8 mouse cellular contexts compared by ENCODE assay signal in genomic region chr10:17723871-17724741, GRCm38 (mm10). TPM values are rescaled to one million over a fixed set of nuclear protein-coding genes. Genes with fewer than 3 reads are reported as not detected.
DNase-seq lines count a peak whose midpoint lies in the region; ATAC-seq and TF ChIP-seq lines count a peak whose summit lies in the region.

No protein-coding gene starts in this region.

- no peak; the same call in 1 of the 2 replicates for TF ChIP-seq POLR2A in testis, adult 2 months (IDR thresholded peaks at IDR 0.05; ENCODE audit: control insufficient read depth, low read depth, low read length)

- no peaks in the 10 kb centered on the region for H3K9me3 ChIP-seq in forebrain, embryonic 11.5 days (ENCODE audit: control insufficient read depth, low read length)
- H3K9me3 ChIP-seq in heart, embryonic 16.5 days (replicated peaks; ENCODE audit: control insufficient read depth, low read length) = no peaks in the 10 kb centered on the region
- no peaks in the 10 kb centered on the region for H3K9me3 ChIP-seq in liver, postnatal 0 days (ENCODE audit: low read length)
- H3K9me3 ChIP-seq in neural tube, embryonic 13.5 days = no peaks in the 10 kb centered on the region

- no peaks in the 10 kb centered on the region for H3K27me3 ChIP-seq in forebrain, embryonic 11.5 days (ENCODE audit: control insufficient read depth, insufficient read depth, low read length)
- no peaks in the 10 kb centered on the region for H3K27me3 ChIP-seq in heart, embryonic 16.5 days (ENCODE audit: control insufficient read depth, insufficient read depth, low read length)
- H3K27me3 ChIP-seq in liver, postnatal 0 days (ENCODE audit: insufficient read depth, low read length) = no peaks in the 10 kb centered on the region
- no peaks in the 10 kb centered on the region for H3K27me3 ChIP-seq in neural tube, embryonic 13.5 days
- no peaks in the 10 kb centered on the region for H3K27me3 ChIP-seq in testis, adult 2 months (ENCODE audit: control insufficient read depth, insufficient read depth, low read length)

- H3K36me3 ChIP-seq in forebrain, embryonic 11.5 days (ENCODE audit: control insufficient read depth, insufficient read depth, low read length) = no peaks in the 10 kb centered on the region
- H3K36me3 ChIP-seq in heart, embryonic 16.5 days (ENCODE audit: control insufficient read depth, insufficient read depth) = no peaks in the 10 kb centered on the region
- H3K36me3 ChIP-seq in liver, postnatal 0 days (replicated peaks; ENCODE audit: insufficient read depth, low read length) = no peaks in the 10 kb centered on the region
- 0 out of 2 replicates have a peak, but pooled peaks cover 4% of the 10 kb centered on the region for H3K36me3 ChIP-seq in neural tube, embryonic 13.5 days
- H3K36me3 ChIP-seq in testis, adult 2 months (ENCODE audit: control insufficient read depth, insufficient read depth, low read length) = no peaks in the 10 kb centered on the region

- peaks cover 6% of the 10 kb centered on the region; the same call in 1 of the 2 replicates for H3K4me1 ChIP-seq in forebrain, embryonic 11.5 days (replicated peaks; ENCODE audit: control insufficient read depth, insufficient read depth, low read length)
- H3K4me1 ChIP-seq in heart, embryonic 16.5 days (ENCODE audit: control insufficient read depth, insufficient read depth, low read length) = peaks cover 33% of the 10 kb centered on the region
- peaks cover 24% of the 10 kb centered on the region for H3K4me1 ChIP-seq in liver, postnatal 0 days (ENCODE audit: insufficient read depth)
- H3K4me1 ChIP-seq in neural tube, embryonic 13.5 days (replicated peaks) = peaks cover 46% of the 10 kb centered on the region
- H3K4me1 ChIP-seq in testis, adult 2 months (ENCODE audit: control insufficient read depth, insufficient read depth, low read length) = peaks cover 14% of the 10 kb centered on the region

- peak overlapping the region; percentile 78 for H3K4me2 ChIP-seq in forebrain, embryonic 11.5 days (ENCODE audit: low read depth, low read length, severe bottlenecking)
- peak overlapping the region; percentile 83 for H3K4me2 ChIP-seq in heart, embryonic 16.5 days (ENCODE audit: low read depth, low read length)
- H3K4me2 ChIP-seq in liver, postnatal 0 days (ENCODE audit: low read depth, low read length) = peak overlapping the region; percentile 93
- peak overlapping the region; percentile 79 for H3K4me2 ChIP-seq in neural tube, embryonic 13.5 days

- TF ChIP-seq CTCF in liver, postnatal 0 days (IDR thresholded peaks at IDR 0.05; ENCODE audit: low read depth) = peak; percentile 64
- peak; percentile 17; the same call in 1 of the 2 replicates for TF ChIP-seq CTCF in testis, adult 2 months (IDR thresholded peaks at IDR 0.05; ENCODE audit: control insufficient read depth, insufficient read depth, insufficient replicate concordance, low read depth, low read length)

- peak overlapping the region; percentile 96 for H3K9ac ChIP-seq in forebrain, embryonic 11.5 days (ENCODE audit: low read length)
- peak overlapping the region; percentile 82 for H3K9ac ChIP-seq in heart, embryonic 16.5 days (ENCODE audit: low read length)
- H3K9ac ChIP-seq in liver, postnatal 0 days (replicated peaks) = peak overlapping the region; percentile 86
- H3K9ac ChIP-seq in neural tube, embryonic 13.5 days = peak overlapping the region; percentile 99

- ATAC-seq in forebrain, embryonic 11.5 days (replicated peaks; ENCODE audit: low FRiP score) = peak; percentile 18
- no peak for ATAC-seq in heart, embryonic 16.5 days (replicated peaks; ENCODE audit: extremely low read depth, insufficient read depth, low FRiP score)
- 0 out of 2 replicates have a peak, but pooled peaks have one; percentile 10 for ATAC-seq in liver, postnatal 0 days
- ATAC-seq in neural tube, embryonic 13.5 days (ENCODE audit: low read depth) = peak; percentile 13

- H3K27ac ChIP-seq in forebrain, embryonic 11.5 days (ENCODE audit: low read depth, low read length) = peak overlapping the region; percentile 99
- peak overlapping the region; percentile 98 for H3K27ac ChIP-seq in heart, embryonic 16.5 days (ENCODE audit: low read length)
- peak overlapping the region; percentile 96 for H3K27ac ChIP-seq in liver, postnatal 0 days (ENCODE audit: low read depth)
- H3K27ac ChIP-seq in neural tube, embryonic 13.5 days (replicated peaks) = peak overlapping the region; percentile 100
- peak overlapping the region; percentile 75 for H3K27ac ChIP-seq in testis, adult 2 months (ENCODE audit: control insufficient read depth, insufficient read depth, low read depth, low read length)

- TF ChIP-seq EP300 in liver, postnatal 0 days (IDR thresholded peaks at IDR 0.05; ENCODE audit: low read depth) = no peak

- 0% methylated on average over 64 of the region's 65 CpGs for WGBS in forebrain, embryonic 11.5 days
- WGBS in heart, embryonic 16.5 days = under 1% methylated on average over 65 of the region's 65 CpGs
- 1% methylated on average over 62 of the region's 65 CpGs for WGBS in liver, postnatal 0 days (ENCODE audit: insufficient replicate concordance)
- WGBS in neural tube, embryonic 13.5 days = under 1% methylated on average over 65 of the region's 65 CpGs

- peak; percentile 93 for DNase-seq in B cell, adult 2 months
- peak; percentile 28 to 51 for DNase-seq in adrenal gland, postnatal 4 days (ENCODE audit: low spot score in 2 of 2)
- peak; percentile 81 for DNase-seq in forebrain, embryonic 11.5 days (ENCODE audit: low spot score)
- peak; percentile 37 to 76 for DNase-seq in kidney, postnatal 36 days
- DNase-seq in liver, postnatal 0 days = peak; percentile 84

- peak overlapping the region; percentile 87 for H3K4me3 ChIP-seq in forebrain, embryonic 11.5 days (ENCODE audit: low read depth, low read length)
- H3K4me3 ChIP-seq in heart, embryonic 16.5 days (ENCODE audit: low read length) = peak overlapping the region; percentile 97
- peak overlapping the region; percentile 77 for H3K4me3 ChIP-seq in liver, postnatal 0 days (ENCODE audit: low read depth, low read length)
- peak overlapping the region; percentile 98 for H3K4me3 ChIP-seq in neural tube, embryonic 13.5 days
- peak overlapping the region; percentile 91 for H3K4me3 ChIP-seq in testis, adult 2 months (ENCODE audit: control insufficient read depth, low read depth, low read length)

RNA-seq across cellular contexts. Expression of gene Cited2, which starts 1.1 kb away (rescaled TPM):
- total RNA-seq in adrenal gland, postnatal 4 days (2021) = 100 to 1,000 TPM; 145 to 155 TPM
- 62.9 and 64.9 TPM in 2 replicates for polyA plus RNA-seq in forebrain, embryonic 11.5 days (2014; fragmentation: Nextera tagmentation; extraction: Ambion mirVana)
- polyA plus RNA-seq in heart, embryonic 16.5 days (2015; fragmentation: Nextera tagmentation; extraction: Ambion mirVana) = 23.9 and 24.0 TPM in 2 replicates
- polyA plus RNA-seq in liver, postnatal 0 days (2015; fragmentation: Nextera tagmentation; extraction: Ambion mirVana) = 17.0 and 17.1 TPM in 2 replicates
- 76.2 and 96.7 TPM in 2 replicates for polyA plus RNA-seq in neural tube, embryonic 13.5 days (2015; fragmentation: Nextera tagmentation; extraction: Ambion mirVana)
- polyA plus RNA-seq in testis, adult 2 months (2012; rRNA removed) = 15.5 and 16.1 TPM in 2 replicates

Comparison
In these comparisons a context has a peak if more than half of its experiments do, and no peak if none do; other contexts are left out.
1. DNase-seq: peak in every context shown above with its lines; median percentile 93 in B cell, adult 2 months; 84 in liver, postnatal 0 days; 81 in forebrain, embryonic 11.5 days; 56 in kidney, postnatal 36 days; 40 in adrenal gland, postnatal 4 days.